Mouse (Mus musculus) MEL (cell line): ENCODE data around the gene S100a1. TPM values are rescaled to one million over a fixed set of nuclear protein-coding genes. Genes with fewer than 3 reads are reported as not detected.

Experiments
- DNase-seq: peaks from one replicate; pipeline ENCODE4 v3.0.0; 2011; ENCODE audit warnings: low read depth, low spot score
- H3K27ac ChIP-seq: 2 replicates; pipeline ENCODE4 v1.5.1; 2012; ENCODE audit warnings: low read depth, mild to moderate bottlenecking, control low read depth, low read length, moderate library complexity; ENCODE audit not compliant: control insufficient read depth
- H3K27me3 ChIP-seq, 2 experiments: fragments of 150-350 bp in 1 of 2; sonication (generic) in 1 of 2; 2 replicates each; pipeline ENCODE4 v1.6.1; 2012; ENCODE audit warnings: low read length in 2 of 2, mild to moderate bottlenecking in 2 of 2, improper control_type of control experiment in 1 of 2, moderate library complexity in 1 of 2; ENCODE audit not compliant: insufficient read depth in 2 of 2, control insufficient read depth in 1 of 2
- H3K36me3 ChIP-seq, 2 experiments: 2 replicates each; pipeline ENCODE4 v1.6.1; 2012 to 2014; ENCODE audit warnings: low read length in 2 of 2, improper control_type of control experiment in 1 of 2, inconsistent platforms in 1 of 2, mild to moderate bottlenecking in 1 of 2; ENCODE audit not compliant: insufficient read depth in 2 of 2, control insufficient read depth in 1 of 2
- H3K4me1 ChIP-seq, 2 experiments: fragments of 150-350 bp in 1 of 2; sonication (generic) in 1 of 2; 2 replicates each; pipeline ENCODE4 v1.6.1; 2012; ENCODE audit warnings: low read length in 2 of 2, improper control_type of control experiment in 1 of 2, mild to moderate bottlenecking in 1 of 2; ENCODE audit not compliant: insufficient read depth in 2 of 2, control insufficient read depth in 1 of 2
- H3K4me3 ChIP-seq, 2 experiments: fragments of 150-350 bp in 1 of 2; sonication (generic) in 1 of 2; 2 replicates each; pipeline ENCODE4 v1.5.1; 2012; ENCODE audit warnings: low read depth in 2 of 2, low read length in 2 of 2, mild to moderate bottlenecking in 2 of 2, moderate library complexity in 2 of 2, control low read depth in 1 of 2, improper control_type of control experiment in 1 of 2; ENCODE audit not compliant: control insufficient read depth in 1 of 2, insufficient read depth in 1 of 2
- H3K79me2 ChIP-seq: 2 replicates; pipeline ENCODE4 v1.6.1; 2012; ENCODE audit warnings: mild to moderate bottlenecking, low read length, moderate library complexity; ENCODE audit not compliant: control insufficient read depth, poor library complexity, insufficient read depth
- H3K9ac ChIP-seq: 2 replicates; pipeline ENCODE4 v1.6.1; 2012; ENCODE audit warnings: low read depth, mild to moderate bottlenecking, control low read depth, low read length, moderate library complexity; ENCODE audit not compliant: control insufficient read depth, poor library complexity, severe bottlenecking
- H3K9me3 ChIP-seq: fragments of 150-350 bp; sonication (generic); replicated peaks from 2 replicates; pipeline ENCODE4 v1.6.1; 2012; ENCODE audit warnings: mild to moderate bottlenecking, low read length, improper control_type of control experiment, moderate library complexity; ENCODE audit not compliant: insufficient read depth
- CHD2 ChIP-seq: IDR thresholded peaks from 2 replicates; pipeline ENCODE4 v1.6.1; 2011; ENCODE audit warnings: low read length, improper control_type of control experiment
- CTCF ChIP-seq, 3 experiments: IDR thresholded peaks in 2 of 3; conservative IDR thresholded peaks in 1 of 3; 2 replicates each; pipeline ENCODE4 v1.5.1; 2011 to 2012; ENCODE audit warnings: low read length in 3 of 3, low read depth in 2 of 3, mild to moderate bottlenecking in 2 of 3, improper control_type of control experiment in 1 of 3, inconsistent platforms in 1 of 3, mixed read lengths in 1 of 3, moderate library complexity in 1 of 3; ENCODE audit not compliant: control insufficient read depth in 1 of 3, insufficient read depth in 1 of 3, poor library complexity in 1 of 3, severe bottlenecking in 1 of 3
- ETS1 ChIP-seq: IDR thresholded peaks from 2 replicates; pipeline ENCODE4 v1.6.1; 2012; ENCODE audit warnings: low read depth, mild to moderate bottlenecking, inconsistent platforms, low read length, improper control_type of control experiment, moderate library complexity
- HCFC1 ChIP-seq: IDR thresholded peaks from 2 replicates; pipeline ENCODE4 v1.6.1; 2012; ENCODE audit warnings: low read depth, mild to moderate bottlenecking, inconsistent platforms, low read length, improper control_type of control experiment, moderate library complexity
- JUND ChIP-seq: IDR thresholded peaks from 2 replicates; pipeline ENCODE4 v1.6.1; 2011; ENCODE audit warnings: low read depth, mild to moderate bottlenecking, improper control_type of control experiment, low read length
- KAT2A ChIP-seq: conservative IDR thresholded peaks from 2 replicates; pipeline ENCODE4 v1.6.1; 2012; ENCODE audit warnings: low read depth, low read length, improper control_type of control experiment, inconsistent platforms
- MAFK ChIP-seq: IDR thresholded peaks from 2 replicates; pipeline ENCODE4 v1.6.1; 2011; ENCODE audit warnings: low read depth, mild to moderate bottlenecking, low read length, improper control_type of control experiment, borderline replicate concordance
- MAZ ChIP-seq: IDR thresholded peaks from 2 replicates; pipeline ENCODE4 v1.6.1; 2012; ENCODE audit warnings: low read depth, mild to moderate bottlenecking, inconsistent platforms, low read length, improper control_type of control experiment
- MYB ChIP-seq: IDR thresholded peaks from 2 replicates; pipeline ENCODE4 v1.6.1; 2011; ENCODE audit warnings: mild to moderate bottlenecking, low read depth, low read length, improper control_type of control experiment
- NRF1 ChIP-seq: IDR thresholded peaks from 2 replicates; pipeline ENCODE4 v1.6.1; 2014; ENCODE audit warnings: low read depth, mild to moderate bottlenecking, inconsistent platforms, low read length, improper control_type of control experiment, moderate library complexity; ENCODE audit not compliant: poor library complexity, insufficient read depth, severe bottlenecking
- POLR2A ChIP-seq, 2 experiments: IDR thresholded peaks; 2 replicates each; pipeline ENCODE4 v1.6.1; 2011 to 2012; ENCODE audit warnings: low read length in 2 of 2, mild to moderate bottlenecking in 2 of 2, control low read depth in 1 of 2, improper control_type of control experiment in 1 of 2, low read depth in 1 of 2, moderate library complexity in 1 of 2; ENCODE audit not compliant: control insufficient read depth in 1 of 2, insufficient read depth in 1 of 2, poor library complexity in 1 of 2
- POLR2AphosphoS2 ChIP-seq: IDR thresholded peaks from 2 replicates; pipeline ENCODE4 v1.6.1; 2011; ENCODE audit warnings: low read length, improper control_type of control experiment
- RAD21 ChIP-seq: IDR thresholded peaks from 2 replicates; pipeline ENCODE4 v1.6.1; 2011; ENCODE audit warnings: mild to moderate bottlenecking, low read depth, low read length, improper control_type of control experiment
- TAL1 ChIP-seq: IDR thresholded peaks from 2 replicates; pipeline ENCODE4 v1.6.1; 2012; ENCODE audit warnings: mild to moderate bottlenecking, inconsistent platforms, low read length, moderate library complexity, mixed read lengths
- UBTF ChIP-seq: IDR thresholded peaks from 2 replicates; pipeline ENCODE4 v1.6.1; 2012; ENCODE audit warnings: low read depth, mild to moderate bottlenecking, inconsistent platforms, low read length, improper control_type of control experiment, moderate library complexity, borderline replicate concordance; ENCODE audit not compliant: insufficient read depth
- USF1 ChIP-seq: IDR thresholded peaks from 2 replicates; pipeline ENCODE4 v1.6.1; 2014; ENCODE audit warnings: low read depth, mild to moderate bottlenecking, inconsistent platforms, low read length, improper control_type of control experiment, moderate library complexity
- ZC3H11A ChIP-seq: IDR thresholded peaks from 2 replicates; pipeline ENCODE4 v1.6.1; 2012; ENCODE audit warnings: low read depth, mild to moderate bottlenecking, inconsistent platforms, low read length, improper control_type of control experiment
- ZMIZ1 ChIP-seq: IDR thresholded peaks from 2 replicates; pipeline ENCODE4 v1.6.1; 2012; ENCODE audit warnings: low read depth, mild to moderate bottlenecking, inconsistent platforms, low read length, improper control_type of control experiment, moderate library complexity
- ZNF384 ChIP-seq: IDR thresholded peaks from 2 replicates; pipeline ENCODE4 v1.6.1; 2012; ENCODE audit warnings: low read depth, mild to moderate bottlenecking, inconsistent platforms, low read length, improper control_type of control experiment
- polyA plus RNA-seq, 2 experiments: library from polyadenylated mRNA; stranded (reverse) in 1 of 2; unstranded in 1 of 2; fragments of >175 nt in 1 of 2; fragments of >200 nt in 1 of 2; gene quantifications; 2 replicates each; pipeline versions ENCODE4 v1.2.1 to v1.2.4; 2012; ENCODE audit warnings: low replicate concordance in 2 of 2, low read depth in 1 of 2; ENCODE audit not compliant: insufficient read length in 2 of 2, insufficient read depth in 1 of 2, missing spikeins in 1 of 2
- total RNA-seq: library from RNA; depleted of rRNA; stranded (reverse); fragments of 300-350 nt; gene quantifications from 2 replicates; pipeline ENCODE4 v1.2.3, GENCODE M21; 2012

S100a1 gene
- total and polyA plus RNA-seq, 3 experiments: 14.4 to 22.2 TPM; not detected in 1

DNA sequence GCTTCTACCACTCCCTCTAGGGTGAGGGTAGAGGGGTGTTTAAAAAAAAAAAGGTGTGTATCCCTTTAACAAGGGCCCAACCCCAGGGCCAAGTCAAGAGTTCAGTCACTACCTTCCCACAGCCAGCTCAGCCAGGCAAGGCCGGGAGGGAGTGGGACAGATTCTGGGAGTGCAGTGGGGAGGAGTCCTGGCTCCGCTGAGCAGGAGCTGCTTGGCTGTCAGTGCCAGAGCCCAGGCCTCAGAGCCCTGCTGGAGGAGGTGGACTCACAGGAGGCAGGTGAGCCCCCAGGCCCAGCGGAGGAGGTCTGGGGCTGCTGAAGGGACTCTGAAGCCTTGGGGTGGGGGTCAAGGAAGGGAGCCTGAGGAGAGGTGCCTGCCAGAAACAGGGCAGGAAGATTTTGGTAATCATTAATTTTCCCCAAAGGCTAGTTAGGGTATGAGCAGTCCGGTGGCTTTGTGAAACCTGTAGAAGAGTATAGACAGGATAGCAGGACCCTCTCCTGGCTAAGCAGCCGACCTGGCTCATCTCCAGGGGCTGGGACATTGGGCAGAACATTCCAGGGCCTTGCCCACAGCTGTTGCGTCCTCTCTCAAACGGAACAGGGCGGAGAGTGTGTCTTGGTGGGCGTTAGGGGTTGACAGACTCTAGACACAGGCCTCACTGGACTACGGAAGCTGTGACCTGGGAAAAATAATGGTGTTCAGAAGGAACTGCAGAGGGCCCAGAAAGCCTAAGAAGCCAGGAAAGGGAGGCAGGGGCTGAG is 23.1 kb upstream of the S100a1 start, which contains the start of gene S100a16:
Gene S100a16, plus strand, starts transcription at position 114 of the 764 bp plus-strand sequence.
- H3K27me3 ChIP-seq: peaks cover 17 to 18% of the 10 kb centered on the region in 2 experiments
- H3K27ac ChIP-seq: no peak within 1 kb of the TSS
- no peaks in the 10 kb centered on the region for H3K4me1 ChIP-seq
- no peak for DNase-seq
- no peaks in the 10 kb centered on the region for H3K36me3 ChIP-seq
- no peak within 1 kb of the TSS for H3K4me3 ChIP-seq
- H3K9me3 ChIP-seq: no peaks in the 10 kb centered on the region
- no peak within 1 kb of the TSS for H3K9ac ChIP-seq
- TF ChIP-seq ZC3H11A (no peak), MAZ (no peak), TAL1 (no peak), UBTF (no peak), POLR2A (IDR thresholded peaks at IDR 0.05; ENCODE audit: control insufficient read depth in 1 of 2, insufficient read depth in 1 of 2, low read depth in 1 of 2, low read length in 2 of 2, poor library complexity in 1 of 2) (no peak), JUND (no peak), POLR2AphosphoS2 (no peak), CTCF (IDR thresholded peaks at IDR 0.05 in 2 of 3, conservative IDR thresholded peaks at IDR 0.05 in 1 of 3; ENCODE audit: control insufficient read depth in 1 of 3, insufficient read depth in 1 of 3, low read depth in 2 of 3, low read length in 3 of 3, poor library complexity in 1 of 3, severe bottlenecking in 1 of 3) (no peak), CHD2 (no peak), ZMIZ1 (no peak), ETS1 (no peak), USF1 (no peak), KAT2A (no peak), RAD21 (no peak), MYB (no peak), NRF1 (no peak), HCFC1 (no peak), ZNF384 (no peak)
- no peaks in the 10 kb centered on the region for H3K79me2 ChIP-seq

DNA sequence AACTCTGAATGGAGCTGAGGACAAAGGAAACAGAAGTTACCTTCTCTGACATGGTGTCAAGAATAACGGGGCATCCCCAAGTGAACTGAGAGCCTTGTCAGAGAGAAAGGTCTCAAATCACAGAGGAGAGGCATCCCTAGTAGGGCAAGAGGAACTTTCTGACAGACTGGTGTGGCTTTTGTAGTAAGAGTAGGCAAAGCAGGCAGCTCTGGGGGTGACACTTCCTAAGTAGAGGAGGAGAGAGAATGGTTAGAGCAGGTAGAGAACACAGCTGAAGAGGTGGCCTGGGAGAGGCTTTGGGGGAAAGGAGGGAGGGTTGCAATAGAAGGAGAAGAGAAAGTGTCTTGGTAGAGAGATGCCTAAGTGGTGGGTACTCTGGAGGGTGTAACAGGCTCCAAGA is 21.3 kb upstream of the S100a1 start:
- no peaks in the 10 kb centered on the region for H3K36me3 ChIP-seq
- TF ChIP-seq MAFK (no peak), MAZ (no peak), ZMIZ1 (no peak), ZNF384 (no peak)
- TF ChIP-seq, all 39 proteins: peak for 0
- no peak overlapping the region for H3K27ac ChIP-seq

More for the DNA sequence above, 21.3 kb upstream of the S100a1 start:
- no peak overlapping the region for H3K4me3 ChIP-seq
- no peaks in the 10 kb centered on the region for H3K4me1 ChIP-seq
- no peaks in the 10 kb centered on the region for H3K79me2 ChIP-seq
- H3K9ac ChIP-seq: no peak overlapping the region
- no peaks in the 10 kb centered on the region for H3K9me3 ChIP-seq
- no peak for DNase-seq
- peaks cover 13 to 22% of the 10 kb centered on the region in 2 experiments for H3K27me3 ChIP-seq
